Mouse (Mus musculus): ENCODE measurements around the gene Dnajc25. TPM values are rescaled to one million over a fixed set of nuclear protein-coding genes. Genes with fewer than 3 reads are reported as not detected.

Dnajc25 gene
- polyA plus RNA-seq, 1 experiment: 3.3 TPM

GRCm38 (mm10) chr4:59043891-59044290 is 49.0 kb downstream of the Dnajc25 start:
- no peak overlapping the region for H3K27ac ChIP-seq (ENCODE audit: insufficient read depth, low read length)
- TF ChIP-seq POLR2A (IDR thresholded peaks at IDR 0.05; ENCODE audit: extremely low read depth, insufficient read depth, low read length): no peak
- TF ChIP-seq CTCF (IDR thresholded peaks at IDR 0.05; ENCODE audit: extremely low read depth, insufficient read depth, low read length): no peak
- H3K4me1 ChIP-seq (ENCODE audit: control insufficient read depth, insufficient read depth, low read length): no peaks in the 10 kb centered on the region
- H3K4me3 ChIP-seq (ENCODE audit: insufficient read depth, low read length): no peak overlapping the region

- Histone ChIP-seq H3K27ac (ENCODE audit: insufficient read depth, low read length) (no peak overlapping the region), H3K4me1 (ENCODE audit: control insufficient read depth, insufficient read depth, low read length) (no peaks in the 10 kb centered on the region), H3K4me3 (ENCODE audit: insufficient read depth, low read length) (no peak overlapping the region)
- TF ChIP-seq CTCF (IDR thresholded peaks at IDR 0.05; ENCODE audit: extremely low read depth, insufficient read depth, low read length) (no peak), POLR2A (IDR thresholded peaks at IDR 0.05; ENCODE audit: extremely low read depth, insufficient read depth, low read length) (no peak)
Observed at GRCm38 (mm10) chr4:59047222-59047621, 52.4 kb downstream of the Dnajc25 start.

- Histone ChIP-seq H3K27ac (ENCODE audit: insufficient read depth, low read length) (no peak overlapping the region), H3K4me3 (ENCODE audit: insufficient read depth, low read length) (no peak overlapping the region), H3K4me1 (ENCODE audit: control insufficient read depth, insufficient read depth, low read length) (no peaks in the 10 kb centered on the region)
- TF ChIP-seq POLR2A (IDR thresholded peaks at IDR 0.05; ENCODE audit: extremely low read depth, insufficient read depth, low read length) (no peak), CTCF (IDR thresholded peaks at IDR 0.05; ENCODE audit: extremely low read depth, insufficient read depth, low read length) (no peak)
Observed at GRCm38 (mm10) chr4:59051081-59051480, 56.2 kb downstream of the Dnajc25 start.

GRCm38 (mm10) chr4:59057929-59058328 is 63.1 kb downstream of the Dnajc25 start:
- TF ChIP-seq CTCF (IDR thresholded peaks at IDR 0.05; ENCODE audit: extremely low read depth, insufficient read depth, low read length) (no peak), POLR2A (IDR thresholded peaks at IDR 0.05; ENCODE audit: extremely low read depth, insufficient read depth, low read length) (no peak)
- Histone ChIP-seq H3K27ac (ENCODE audit: insufficient read depth, low read length) (no peak overlapping the region), H3K4me1 (ENCODE audit: control insufficient read depth, insufficient read depth, low read length) (no peaks in the 10 kb centered on the region), H3K4me3 (ENCODE audit: insufficient read depth, low read length) (no peak overlapping the region)

- no peak overlapping the region for H3K27ac ChIP-seq (ENCODE audit: insufficient read depth, low read length)
- H3K4me1 ChIP-seq (ENCODE audit: control insufficient read depth, insufficient read depth, low read length): no peaks in the 10 kb centered on the region
- no peak overlapping the region for H3K4me3 ChIP-seq (ENCODE audit: insufficient read depth, low read length)
- TF ChIP-seq POLR2A (IDR thresholded peaks at IDR 0.05; ENCODE audit: extremely low read depth, insufficient read depth, low read length): no peak
Observed at GRCm38 (mm10) chr4:59062526-59062925, 67.7 kb downstream of the Dnajc25 start.

- no peak overlapping the region for H3K27ac ChIP-seq (ENCODE audit: insufficient read depth, low read length)
- no peaks in the 10 kb centered on the region for H3K4me1 ChIP-seq (ENCODE audit: control insufficient read depth, insufficient read depth, low read length)
- no peak for TF ChIP-seq POLR2A (IDR thresholded peaks at IDR 0.05; ENCODE audit: extremely low read depth, insufficient read depth, low read length)
- TF ChIP-seq CTCF (IDR thresholded peaks at IDR 0.05; ENCODE audit: extremely low read depth, insufficient read depth, low read length): no peak
- no peak overlapping the region for H3K4me3 ChIP-seq (ENCODE audit: insufficient read depth, low read length)
Observed at GRCm38 (mm10) chr4:59069276-59069675, 74.4 kb downstream of the Dnajc25 start.

Other genes starting within 250 kb of the Dnajc25 start
- 0.06 and 0.21 TPM in 2 replicates for gene Olfr267, start 207.3 kb upstream of the Dnajc25 start, polyA plus RNA-seq (2012; rRNA removed)
- gene Ecpas, start 82.3 kb upstream of the Dnajc25 start, polyA plus RNA-seq (2012; rRNA removed): 38.6 and 40.5 TPM in 2 replicates
- gene Zkscan16, start 51.4 kb upstream of the Dnajc25 start, polyA plus RNA-seq (2012; rRNA removed): 14.7 and 17.1 TPM in 2 replicates
- 0.86 and 0.89 TPM in 2 replicates for gene Ptgr1, start 7.9 kb upstream of the Dnajc25 start, polyA plus RNA-seq (2012; rRNA removed)
- gene Gm20503, start 8.1 kb downstream of the Dnajc25 start, polyA plus RNA-seq (2012; rRNA removed): 0.08 TPM in 1 of 2 replicates, not detected in the other
- gene Gng10, start 40.0 kb downstream of the Dnajc25 start, polyA plus RNA-seq (2012; rRNA removed): 61.1 and 62.7 TPM in 2 replicates
- not detected in 2 replicates for gene AI481877, start 143.9 kb downstream of the Dnajc25 start, polyA plus RNA-seq (2012; rRNA removed)
- gene Ugcg, start 194.2 kb downstream of the Dnajc25 start, polyA plus RNA-seq (2012; rRNA removed): 59.1 and 60.7 TPM in 2 replicates